Mouse (Mus musculus) kidney, adult 2 months (tissue): ENCODE measurements at regions not wholly inside any gene's neighbourhood (a gene's known extent, or its start where the extent isn't known, plus 50 kb on each side); places are given as distances from the start of the nearest gene placed in this dataset.

Experiments
- CTCF ChIP-seq: fragments of 200-500 bp; conservative IDR thresholded peaks from 2 replicates; pipeline ENCODE4 v1.5.1; 2011; ENCODE audit warnings: low read depth, mild to moderate bottlenecking, control low read depth, low read length, moderate library complexity, mixed read lengths; ENCODE audit not compliant: insufficient read depth, insufficient read length
- POLR2A ChIP-seq: fragments of 200-500 bp; IDR thresholded peaks from one replicate; pipeline ENCODE4 v1.6.1; 2011; ENCODE audit warnings: low read depth, low read length, control low read depth

GRCm38 (mm10) chr2:148503143-148503854 is 59.9 kb upstream of the Cd93 start:
- TF ChIP-seq CTCF (no peak), POLR2A (no peak)
